Mouse (Mus musculus): ENCODE data around the gene Cenpp. TPM values are rescaled to one million over a fixed set of nuclear protein-coding genes. Genes with fewer than 3 reads are reported as not detected.

Cenpp gene
- total RNA-seq (2021), result 1 to 10 TPM; 2.8 to 3.3 TPM
- long read RNA-seq, experiment 1, partial matches to known transcripts, result 0 of 6 reads
- long read RNA-seq, experiment 1, other reads (novel, unspliced or antisense), result 4 of 6 reads
- long read RNA-seq, experiment 2, partial matches to known transcripts, result 0 of 3 reads
- long read RNA-seq, experiment 2, other reads (novel, unspliced or antisense), result 2 of 3 reads

- DNase-seq, result peak; percentile 99
Observed at GRCm38 (mm10) chr13:49652481-49653179, at the start of gene Cenpp, which contains the start of gene Nol8. Gene Cenpp (minus strand): TSS chr13:49652785. Gene Nol8 (plus strand): TSS chr13:49653078.

- DNase-seq, result no peak
Observed at GRCm38 (mm10) chr13:49691056-49691455, 38.5 kb upstream of the Cenpp start.

- DNase-seq, result no peak
Observed at GRCm38 (mm10) chr13:49684266-49684665, 31.7 kb upstream of the Cenpp start.

GRCm38 (mm10) chr13:49682233-49682846 is 29.8 kb upstream of the Cenpp start:
- no peak for DNase-seq

DNA sequence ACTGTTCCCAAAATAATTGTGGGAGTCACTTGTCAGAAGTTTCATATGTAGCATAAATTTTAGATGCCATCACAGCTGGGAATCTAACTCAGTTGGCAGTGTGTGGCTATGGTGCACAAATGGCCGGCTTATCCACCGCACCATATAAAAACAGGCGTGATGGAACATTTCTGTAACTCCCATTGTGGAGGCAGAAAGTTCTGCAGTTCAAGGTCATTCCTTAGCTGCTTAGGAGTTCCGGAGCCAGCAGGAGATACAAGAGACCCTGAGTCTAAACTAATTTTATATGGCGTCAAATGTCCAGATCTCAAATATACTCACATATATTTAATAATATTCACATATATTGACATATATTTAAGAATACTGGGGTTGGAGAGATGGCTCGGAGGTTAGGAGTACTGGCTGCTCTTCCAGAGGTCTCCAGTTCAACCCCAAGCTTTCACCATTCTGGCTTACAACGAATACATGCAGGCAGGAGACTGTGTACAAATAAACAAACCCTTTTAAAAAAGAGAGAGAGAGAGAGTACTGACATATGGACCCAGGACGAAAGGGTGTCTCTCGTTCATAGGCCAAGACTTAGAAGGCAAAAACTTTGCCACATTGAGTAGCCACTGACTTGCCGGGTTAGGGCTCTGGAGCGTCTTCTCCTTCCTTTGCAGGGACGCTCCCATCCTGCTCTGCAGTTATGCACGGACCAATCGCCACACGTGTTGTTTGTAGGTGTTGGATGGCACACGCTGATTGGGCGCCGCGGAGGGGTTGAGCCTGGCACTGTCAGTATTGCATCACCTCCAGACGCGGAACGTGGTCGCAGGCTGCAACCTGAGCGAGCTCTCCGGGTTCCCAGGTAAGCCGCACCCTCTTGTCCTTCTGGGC is 29.0 kb upstream of the Cenpp start, which contains the start of gene Iars:
Iars (plus strand) TSS at position 750 of the 882 bp plus-strand sequence.
- peak; percentile 97 for DNase-seq

- DNase-seq, result no peak
Observed at GRCm38 (mm10) chr13:49677793-49678192, 25.2 kb upstream of the Cenpp start.

DNA sequence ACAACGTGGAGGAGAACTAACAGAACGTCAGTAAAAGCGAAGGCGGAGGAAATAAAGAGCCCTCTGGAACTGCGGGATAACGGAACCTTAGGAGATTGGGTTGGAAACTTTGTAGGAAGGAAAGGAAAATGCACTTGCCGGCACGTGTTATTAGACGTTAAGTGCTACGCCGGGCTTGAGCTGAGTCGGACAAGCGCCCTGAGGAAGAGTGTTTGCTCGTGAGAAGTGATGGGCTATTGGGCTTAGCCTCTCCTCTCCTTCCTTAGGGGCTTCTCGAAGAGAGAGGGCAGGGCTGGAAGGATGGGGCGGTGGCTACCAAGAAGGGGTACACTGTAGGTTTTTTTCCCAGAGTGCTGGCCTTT is 576 bp upstream of the Cenpp start:
- DNase-seq, result peak; percentile 46

DNA sequence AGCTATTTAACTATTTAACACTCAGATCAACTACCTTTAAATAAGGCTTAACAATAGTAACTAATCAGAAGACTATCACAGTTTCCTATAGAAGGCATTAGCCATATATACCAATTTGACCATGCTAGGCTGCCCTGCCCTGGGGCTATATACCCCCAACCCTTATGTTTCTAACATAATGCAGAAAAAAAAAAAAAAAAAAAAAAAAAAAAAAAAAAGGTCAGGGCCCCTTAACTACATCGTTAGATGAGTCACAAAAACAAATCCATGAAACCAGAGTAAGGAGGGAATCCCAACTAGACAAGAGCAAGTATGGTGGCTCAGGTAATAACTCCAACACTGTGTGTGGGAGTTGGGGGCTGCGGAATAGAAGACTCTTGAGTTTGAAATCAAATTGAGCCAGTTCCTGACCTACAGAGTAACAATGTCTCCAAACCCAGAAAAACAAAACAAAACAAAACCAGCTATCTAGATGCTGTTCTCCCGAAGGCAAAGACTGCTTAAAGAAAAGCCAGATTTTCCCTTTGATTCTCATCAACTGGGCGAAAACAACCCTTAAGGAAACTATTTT is 719 bp downstream of the Cenpp start:
- no peak for DNase-seq

GRCm38 (mm10) chr13:49651136-49651535 is 1.4 kb downstream of the Cenpp start:
- no peak for DNase-seq

DNA sequence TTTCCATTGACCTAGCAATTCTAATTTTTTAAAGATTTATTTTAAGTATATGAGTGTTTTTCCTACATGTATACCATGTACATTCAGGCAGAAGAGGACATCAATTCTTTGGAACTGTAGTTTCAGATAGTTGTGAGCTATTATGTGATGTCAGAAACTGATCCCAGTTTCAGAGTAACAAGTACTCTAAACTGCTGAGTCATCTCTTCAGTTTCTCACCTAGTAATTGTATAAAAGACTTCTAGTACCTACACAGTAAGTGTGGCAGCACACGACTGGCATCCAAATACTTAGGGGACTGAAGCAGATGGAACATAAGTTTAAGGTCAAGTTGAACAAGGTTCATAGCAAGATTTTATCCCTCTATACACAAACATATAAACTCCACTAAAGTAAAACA is 6.6 kb downstream of the Cenpp start:
- no peak for DNase-seq

DNA sequence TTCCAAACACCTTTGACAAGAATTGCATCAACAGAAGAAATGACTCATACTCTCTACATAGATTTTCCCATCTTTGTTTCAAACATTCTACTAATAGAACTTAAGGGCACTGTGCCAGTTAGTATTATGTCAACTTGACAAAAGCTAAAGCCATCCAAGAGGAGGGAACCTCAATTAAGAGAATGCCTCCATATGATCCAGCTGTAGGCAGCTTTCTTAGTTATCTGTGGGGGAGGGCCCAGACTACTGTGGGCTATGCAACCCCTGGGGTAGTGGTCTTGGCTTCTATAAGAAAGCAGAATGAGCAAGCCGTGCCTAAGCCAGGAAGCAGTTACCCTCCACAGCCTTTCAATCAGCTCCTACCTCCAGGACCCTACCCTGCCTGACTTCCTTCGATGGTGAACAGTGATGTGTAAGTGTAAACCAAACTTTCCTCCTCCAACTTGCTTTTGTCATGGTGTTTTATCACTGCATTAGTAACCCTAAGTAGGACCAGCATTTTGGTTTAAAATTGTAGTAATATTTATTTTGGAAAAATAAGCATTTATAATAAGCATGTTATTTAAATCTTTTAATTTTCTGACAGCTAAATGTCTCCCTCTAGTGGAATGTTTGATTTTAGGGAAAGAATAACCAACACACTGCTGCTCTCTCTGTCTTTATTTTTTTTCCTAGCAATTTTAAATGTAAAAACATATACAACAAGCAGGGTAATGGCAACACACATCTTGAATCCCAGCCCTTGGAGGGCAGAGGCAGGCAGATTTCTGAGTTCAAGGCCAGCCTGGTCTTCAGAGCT is 7.7 kb downstream of the Cenpp start:
- DNase-seq, result no peak

GRCm38 (mm10) chr13:49643669-49644362 is 8.8 kb downstream of the Cenpp start:
- DNase-seq, result no peak

- no peak for DNase-seq
Observed at GRCm38 (mm10) chr13:49642650-49643049, 9.9 kb downstream of the Cenpp start.

- no peak for DNase-seq
Observed at GRCm38 (mm10) chr13:49639965-49640364, 12.6 kb downstream of the Cenpp start.

GRCm38 (mm10) chr13:49629076-49629475 is 23.5 kb downstream of the Cenpp start:
- DNase-seq, result no peak

DNA sequence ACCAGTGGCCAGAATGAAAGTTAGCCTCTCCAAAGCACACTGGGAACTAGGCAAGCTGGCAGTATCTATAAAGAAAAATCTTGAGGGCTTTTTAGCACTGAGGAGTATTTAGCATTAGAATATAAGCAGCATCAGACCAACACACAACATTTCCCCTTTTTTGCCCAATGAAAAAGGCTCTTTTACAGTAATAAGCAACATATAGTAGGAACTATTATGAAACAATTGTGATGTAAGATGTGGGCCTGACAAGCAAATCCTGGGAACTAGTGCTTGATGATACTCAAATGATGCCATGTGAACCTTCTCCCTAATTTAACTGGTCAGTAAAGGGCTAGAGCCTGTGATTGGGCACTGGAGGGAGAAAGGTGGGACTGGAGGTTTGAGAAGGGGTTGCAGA is 24.4 kb downstream of the Cenpp start:
- DNase-seq, result no peak

DNA sequence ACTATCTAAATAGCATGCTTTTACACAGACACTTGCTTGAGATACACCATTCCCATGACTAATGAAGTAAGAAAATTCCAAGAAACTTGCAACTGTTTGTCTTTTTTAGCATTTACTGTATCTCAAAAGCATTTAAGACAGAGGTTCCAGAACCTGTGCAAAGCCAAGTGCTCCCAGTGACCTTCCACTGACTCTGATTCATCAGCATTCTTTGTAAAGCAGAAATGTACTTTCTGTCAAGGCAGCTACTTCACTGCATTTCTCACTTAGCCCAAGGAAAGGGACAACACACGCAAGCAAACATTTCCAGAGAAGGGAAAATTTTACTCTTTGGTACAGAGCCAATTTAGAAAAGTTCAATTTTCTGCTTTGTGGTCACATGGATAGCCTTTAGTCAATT is 29.4 kb downstream of the Cenpp start:
- no peak for DNase-seq

GRCm38 (mm10) chr13:49618365-49618764 is 34.2 kb downstream of the Cenpp start:
- no peak for DNase-seq

DNA sequence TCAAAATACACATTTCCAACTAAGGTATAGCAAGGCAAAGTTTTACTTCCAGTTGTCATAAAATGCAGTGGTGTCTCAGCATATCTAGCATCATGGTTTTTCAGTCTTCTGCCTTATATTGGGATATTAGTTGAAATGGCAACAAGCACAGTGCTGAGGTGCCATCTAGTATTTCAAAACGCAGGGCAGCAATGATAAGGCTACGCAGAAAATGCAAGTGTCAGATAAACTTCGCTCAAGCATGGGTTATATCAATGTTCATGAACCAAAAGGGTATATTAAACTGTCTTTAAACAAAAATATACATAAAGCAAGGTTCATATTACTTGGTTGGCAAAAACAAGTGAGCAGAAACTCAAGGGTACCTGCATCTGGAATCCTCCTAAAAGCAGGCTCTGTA is 35.6 kb downstream of the Cenpp start:
- no peak for DNase-seq

- DNase-seq, result no peak
Observed at GRCm38 (mm10) chr13:49608589-49609322, 43.8 kb downstream of the Cenpp start.
